Mouse (Mus musculus): Measurements from ENCODE around the gene Tmem17. TPM values are rescaled to one million over a fixed set of nuclear protein-coding genes. Genes with fewer than 3 reads are reported as not detected.

The Tmem17 gene
- total RNA-seq (2021) = 1 to 10 TPM; 1.7 to 2.2 TPM

DNA sequence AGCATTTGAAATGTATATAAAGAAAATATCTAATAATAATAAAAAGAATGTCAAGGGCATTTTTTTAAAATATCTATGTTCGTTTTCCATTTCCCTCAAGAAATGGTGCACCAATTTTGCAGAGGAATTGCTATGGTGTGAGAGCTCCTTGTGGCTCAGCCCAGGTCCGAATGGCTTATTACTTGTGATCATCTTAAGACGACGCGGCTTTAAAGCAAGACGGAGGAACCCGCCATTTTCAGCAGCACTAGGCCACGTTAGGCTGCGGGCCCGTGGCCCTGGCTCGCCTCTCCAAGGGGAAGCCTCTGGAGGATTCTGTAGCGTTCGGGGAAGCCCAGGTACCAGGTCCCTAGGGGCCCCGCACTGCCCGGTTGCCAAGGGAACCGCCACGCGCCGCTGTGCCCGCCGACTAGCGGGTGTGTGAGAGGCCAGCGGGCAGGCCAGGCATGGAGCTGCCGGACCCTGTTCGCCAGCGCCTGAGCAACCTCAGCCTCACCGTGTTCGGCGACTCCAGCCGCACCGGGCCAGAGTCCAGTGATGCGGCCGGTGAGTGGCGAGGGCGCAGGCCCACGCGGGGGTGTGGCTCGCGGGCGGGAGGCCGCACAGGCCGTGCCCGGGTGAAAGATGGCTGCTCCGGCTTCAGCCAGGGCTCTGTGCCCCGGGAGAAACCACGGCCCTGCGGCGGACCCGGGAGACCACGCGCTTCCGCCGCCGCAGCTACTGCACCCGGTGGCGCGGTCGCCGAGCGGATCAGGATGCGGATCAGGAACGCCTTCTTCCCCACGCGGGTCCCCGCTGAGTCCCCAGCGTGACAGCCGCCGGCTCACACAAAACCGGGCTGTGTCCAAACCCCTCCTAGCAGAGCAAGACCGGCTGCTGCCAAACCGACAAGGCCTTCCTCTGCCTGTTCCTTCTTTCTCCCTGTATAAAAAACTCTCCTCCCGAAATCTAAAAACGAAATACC is at the start of gene Tmem17:
Gene Tmem17, plus strand, starts transcription at position 51 of the 964 bp plus-strand sequence.
- intact Hi-C loops (cut with DNase I) = loop anchor here (2.0 to 10.0 kb wide), 4 partner anchors 104 to 745 kb away; partner anchors contain the start of genes Commd1, Gm28048 and Xpo1
- peak; percentile 97 for DNase-seq

DNA sequence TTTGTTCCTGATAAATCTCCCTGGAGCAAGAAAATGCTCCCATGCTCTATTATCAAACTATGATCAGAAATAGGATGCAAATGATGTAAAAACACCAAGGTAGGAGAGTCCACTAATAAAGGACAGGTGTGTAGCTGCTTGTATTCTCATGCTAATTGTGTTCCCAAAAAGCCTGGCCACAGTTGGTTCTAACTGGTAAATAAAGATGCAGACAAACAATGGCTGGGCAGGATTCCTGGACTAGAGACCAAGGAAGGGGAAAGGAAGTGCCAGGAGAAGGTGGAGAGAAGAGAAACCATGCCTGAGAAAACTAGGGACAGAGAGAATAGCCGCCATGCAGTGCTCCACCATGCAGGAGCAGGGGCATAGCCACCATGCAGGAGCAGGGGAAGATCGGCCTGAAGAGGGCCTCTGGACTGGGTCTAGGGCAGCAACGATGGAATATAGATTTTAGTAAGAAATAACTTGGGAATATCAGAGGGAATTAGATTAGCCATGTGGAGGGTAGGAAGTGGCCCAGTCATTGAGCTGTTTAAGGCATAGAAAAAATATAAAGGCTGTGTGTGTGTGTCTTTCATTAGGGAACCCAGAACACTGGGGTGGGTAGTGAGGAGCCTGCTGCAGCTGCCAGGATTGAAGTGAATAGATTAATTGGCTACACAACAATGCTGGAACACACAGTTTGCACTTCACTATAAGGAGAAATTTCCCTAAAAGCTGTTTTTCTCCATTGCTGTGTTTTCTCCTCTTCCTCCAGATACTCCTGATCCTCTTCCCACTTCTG is 31.9 kb upstream of the Tmem17 start:
- intact Hi-C loops (cut with DNase I) = no loop called here
- no peak for DNase-seq

DNA sequence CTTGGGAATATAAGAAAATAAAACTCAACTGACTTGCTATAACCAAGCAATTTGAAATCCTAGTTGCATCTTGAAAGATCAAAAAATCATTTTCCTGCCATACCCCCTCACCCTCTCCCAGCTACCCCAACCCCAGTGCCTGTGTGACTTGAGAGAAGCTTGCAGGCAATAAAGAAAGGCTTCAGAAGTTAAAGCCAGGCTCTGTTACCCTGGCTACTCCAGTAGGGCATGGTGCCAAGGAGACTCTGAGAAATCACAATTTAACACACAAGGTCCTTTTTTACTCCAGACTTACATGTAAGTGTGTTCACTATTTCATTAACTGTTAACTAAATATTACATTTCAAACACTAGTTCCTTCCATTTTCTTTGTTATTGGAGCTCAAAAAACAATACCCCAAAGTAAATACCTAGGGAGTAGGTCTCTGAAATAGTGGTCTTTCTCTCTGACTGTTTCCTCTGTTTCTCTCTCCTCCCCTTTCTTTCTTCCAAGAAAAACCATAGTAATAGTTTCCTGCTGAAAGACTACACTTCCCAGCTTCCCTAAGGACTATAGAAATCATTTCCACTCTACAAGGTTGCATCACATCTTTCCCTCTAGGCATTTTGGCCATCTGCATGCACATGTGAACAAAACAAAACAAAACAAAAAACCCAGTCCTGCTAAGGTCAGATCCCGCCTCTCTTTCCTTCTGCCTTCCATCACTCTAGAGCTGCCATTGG is 30.1 kb upstream of the Tmem17 start:
- intact Hi-C loops (cut with DNase I) = no loop called here
- DNase-seq = no peak

DNA sequence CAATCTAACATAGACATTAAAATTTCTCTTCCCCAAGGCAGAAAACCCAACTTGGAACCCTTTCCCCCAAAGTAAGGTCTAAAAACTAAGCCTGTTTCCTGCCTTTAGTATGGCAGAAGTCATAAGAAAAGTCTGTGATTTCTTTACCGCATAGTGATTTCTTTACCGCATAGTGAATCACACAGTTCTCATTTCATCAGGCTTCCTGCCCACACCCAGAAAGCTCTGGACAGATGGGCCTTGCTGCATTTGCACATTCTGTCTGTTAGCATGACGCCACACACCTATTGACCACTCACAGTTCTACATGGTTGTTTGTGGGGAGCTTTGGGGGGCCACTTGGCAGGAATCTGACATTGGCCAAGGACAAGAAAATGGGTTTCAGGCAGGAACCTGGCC is 29.5 kb upstream of the Tmem17 start:
- intact Hi-C loops (cut with DNase I) = no loop called here
- no peak for DNase-seq

DNA sequence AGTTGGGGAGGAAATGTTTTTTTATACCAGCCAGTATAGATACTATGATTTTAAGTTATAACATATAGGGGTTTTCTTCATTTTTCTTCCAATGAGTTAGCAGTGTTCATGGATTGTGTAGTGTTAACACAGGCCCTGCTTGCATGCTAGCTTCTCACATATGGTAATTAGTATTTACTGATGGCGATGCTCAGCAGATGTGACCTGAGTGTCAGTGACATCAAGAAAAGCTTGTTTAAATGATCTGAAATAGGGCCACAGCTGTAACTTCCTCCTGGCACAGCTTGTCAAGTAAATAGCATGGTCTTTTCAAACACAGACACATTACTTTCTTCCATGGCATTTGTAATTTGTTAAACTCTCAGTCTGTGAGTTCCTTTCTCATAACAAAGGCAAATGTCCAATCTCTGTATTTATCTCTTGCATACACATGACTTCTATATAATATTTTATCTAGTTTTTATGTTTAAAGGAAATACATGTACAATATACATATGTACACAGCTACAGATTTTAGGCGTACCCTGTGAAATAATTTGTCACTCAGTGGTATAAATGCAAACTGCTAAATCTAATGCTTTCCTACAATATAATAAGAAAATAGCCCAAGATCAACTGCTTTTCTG is 18.1 kb upstream of the Tmem17 start:
- intact Hi-C loops (cut with DNase I) = no loop called here
- DNase-seq = no peak

DNA sequence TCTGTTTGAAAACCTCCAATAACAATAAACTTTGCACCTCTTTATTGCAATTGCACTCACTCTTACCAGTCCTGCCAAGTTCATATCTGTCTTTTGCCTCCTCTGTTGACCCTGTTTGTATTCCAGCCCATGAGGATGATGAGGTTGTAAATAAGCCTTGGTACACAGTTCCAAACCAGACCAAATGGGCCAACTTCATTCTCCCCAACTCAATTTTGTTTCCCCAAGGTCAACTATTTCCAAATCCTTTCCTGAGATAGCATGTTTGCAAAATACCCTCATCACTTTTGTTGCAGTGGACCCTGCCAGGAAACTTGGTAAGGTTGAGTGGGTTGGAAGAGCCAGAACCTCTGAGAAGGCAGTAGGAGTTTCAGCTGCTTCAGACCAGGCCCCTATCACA is 16.9 kb upstream of the Tmem17 start:
- no peak for DNase-seq
- intact Hi-C loops (cut with DNase I) = no loop called here

DNA sequence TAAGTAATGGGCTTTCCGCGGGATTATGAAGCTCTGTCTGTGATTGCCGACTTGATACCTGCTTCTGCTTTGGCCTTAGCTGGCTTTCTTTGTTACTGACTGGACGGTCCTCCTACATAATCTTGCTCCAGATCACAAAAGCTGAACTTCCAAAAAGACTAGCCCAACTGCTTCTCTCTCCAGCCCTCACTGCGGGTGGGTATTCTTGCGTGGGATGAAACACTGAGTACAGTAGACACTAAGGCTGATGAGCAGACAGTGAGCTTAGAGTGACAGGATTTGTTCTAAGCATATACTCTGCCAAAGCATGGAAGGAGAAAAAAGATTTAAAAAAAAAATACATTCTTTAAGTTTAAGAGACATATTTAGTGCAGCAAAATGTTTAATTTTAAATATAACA is 12.5 kb upstream of the Tmem17 start:
- intact Hi-C loops (cut with DNase I) = no loop called here
- no peak for DNase-seq

DNA sequence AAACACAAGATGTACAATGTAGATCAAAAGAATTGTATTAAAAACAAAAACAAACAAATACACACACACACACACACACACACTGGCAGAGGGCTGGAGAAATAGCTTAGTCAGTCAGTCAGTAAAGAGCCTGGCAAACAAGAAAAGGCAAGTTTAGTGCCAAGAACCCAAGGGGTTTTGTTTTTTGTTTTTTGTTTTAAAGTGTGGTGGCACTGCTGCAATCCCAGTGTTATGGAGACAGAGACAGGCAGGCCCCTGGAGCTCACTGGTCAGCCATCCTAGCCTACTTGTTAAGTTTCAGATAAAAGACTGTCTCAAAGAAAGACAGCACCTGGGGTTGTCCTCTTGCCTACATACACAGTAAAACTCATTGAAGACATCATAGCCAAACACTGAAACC is 12.0 kb upstream of the Tmem17 start:
- intact Hi-C loops (cut with DNase I) = no loop called here
- DNase-seq = no peak

DNA sequence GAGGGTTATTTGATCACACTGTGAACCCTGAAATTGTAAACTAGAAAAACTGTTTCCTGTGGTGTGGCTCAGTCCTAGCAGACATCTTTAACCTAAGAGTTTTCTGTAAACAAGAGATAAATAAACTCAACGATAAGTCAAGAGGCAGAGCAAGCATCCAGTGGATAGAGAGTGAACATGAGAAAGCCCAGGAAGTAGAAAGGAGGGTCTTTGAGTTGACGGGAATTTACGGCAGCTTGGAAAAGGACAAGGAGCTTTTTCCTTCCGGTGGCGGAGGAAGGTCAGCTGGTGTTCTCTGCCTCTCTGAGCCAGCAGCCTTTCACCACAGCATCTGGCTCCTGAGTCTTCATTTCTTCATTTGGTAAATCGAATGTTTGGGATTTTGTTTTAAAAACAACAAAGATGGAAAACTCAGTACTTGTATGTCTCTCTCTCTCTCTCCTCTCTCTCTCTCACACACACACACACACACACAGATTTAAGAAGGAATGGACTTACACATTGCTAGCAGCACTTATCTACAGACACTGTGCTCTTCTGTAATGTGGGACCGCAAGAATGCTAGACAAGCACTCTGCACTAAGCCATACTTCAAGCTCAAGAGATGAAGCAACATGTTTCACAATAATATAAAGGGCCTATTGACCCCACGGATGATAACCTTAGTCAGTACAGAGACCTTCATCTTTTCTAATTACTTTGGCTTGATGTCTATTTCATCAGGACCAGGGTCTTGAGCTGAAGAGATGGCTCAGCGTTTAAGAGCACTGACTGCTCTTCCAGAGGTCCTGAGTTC is 10.9 kb upstream of the Tmem17 start:
- DNase-seq = no peak

DNA sequence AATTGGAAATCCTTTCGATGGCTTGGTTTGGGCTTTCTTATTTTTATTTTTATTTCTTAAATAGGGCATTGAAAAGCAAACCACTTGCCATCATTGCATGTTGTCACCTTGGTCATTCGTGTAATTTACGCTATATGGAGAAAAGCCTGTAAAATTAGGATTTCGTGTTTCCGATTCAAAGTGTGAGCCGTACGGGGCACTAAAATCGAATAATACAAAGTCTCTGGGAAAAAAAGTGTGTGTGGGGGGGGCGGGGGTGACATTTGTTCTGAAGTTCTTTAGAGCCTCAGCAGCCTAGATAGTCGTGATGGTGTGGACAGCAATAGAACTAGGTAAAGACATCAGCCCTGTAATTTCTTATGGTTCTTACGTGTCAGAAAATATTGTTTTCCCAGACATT is 1.2 kb downstream of the Tmem17 start:
- no peak for DNase-seq

More for the DNA sequence above, 10.9 kb upstream of the Tmem17 start:
- intact Hi-C loops (cut with DNase I) = no loop called here

DNA sequence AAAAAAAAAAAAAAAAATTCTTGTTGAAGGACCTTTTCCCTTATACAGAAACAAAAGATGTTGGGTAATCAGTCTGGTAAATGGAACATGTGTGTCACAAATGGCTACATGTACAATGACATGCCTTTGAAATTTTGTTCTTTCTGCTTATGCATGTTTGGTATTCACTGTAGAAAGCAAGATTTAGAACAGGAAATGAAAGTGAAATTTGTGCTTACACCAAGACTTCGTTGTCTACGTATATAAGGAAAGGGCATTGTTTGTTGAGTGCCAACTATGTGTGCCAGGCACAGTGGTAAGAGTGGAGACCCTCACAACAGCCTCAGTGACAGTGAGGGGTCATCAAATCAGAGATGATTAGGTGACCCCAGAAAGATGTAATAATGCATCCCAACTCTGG is 3.2 kb downstream of the Tmem17 start:
- no peak for DNase-seq
- intact Hi-C loops (cut with DNase I) = loop anchor here (10.0 kb wide), 1 partner anchor 470 kb away; the partner anchor contains the start of genes Commd1 and Gm28048

More for the DNA sequence above, 1.2 kb downstream of the Tmem17 start:
- intact Hi-C loops (cut with DNase I) = loop anchor here (2.0 to 10.0 kb wide), 4 partner anchors 104 to 744 kb away; partner anchors contain the start of genes Commd1, Gm28048 and Xpo1

DNA sequence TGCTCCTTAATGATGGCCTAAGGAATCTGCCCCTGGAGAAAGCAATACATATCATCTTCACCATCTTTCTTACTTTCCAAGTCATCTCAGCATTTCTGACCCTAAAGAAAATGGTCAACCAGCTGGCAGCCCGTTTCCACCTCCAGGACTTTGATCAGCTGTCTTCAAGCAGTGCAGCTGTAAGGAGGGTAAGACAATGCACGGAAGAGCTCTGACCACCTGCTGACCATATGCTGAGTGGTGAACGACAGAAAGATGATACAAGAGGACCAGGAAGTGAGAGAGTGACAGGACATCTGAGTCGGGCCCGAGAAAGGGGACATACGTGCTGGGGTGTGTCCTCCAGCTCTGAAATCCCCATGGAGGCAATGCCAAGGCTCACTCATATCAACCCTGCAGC is 6.6 kb downstream of the Tmem17 start:
- intact Hi-C loops (cut with DNase I) = loop anchor here (10.0 kb wide), 1 partner anchor 466 kb away; the partner anchor contains the start of genes Commd1 and Gm28048
- DNase-seq = no peak

DNA sequence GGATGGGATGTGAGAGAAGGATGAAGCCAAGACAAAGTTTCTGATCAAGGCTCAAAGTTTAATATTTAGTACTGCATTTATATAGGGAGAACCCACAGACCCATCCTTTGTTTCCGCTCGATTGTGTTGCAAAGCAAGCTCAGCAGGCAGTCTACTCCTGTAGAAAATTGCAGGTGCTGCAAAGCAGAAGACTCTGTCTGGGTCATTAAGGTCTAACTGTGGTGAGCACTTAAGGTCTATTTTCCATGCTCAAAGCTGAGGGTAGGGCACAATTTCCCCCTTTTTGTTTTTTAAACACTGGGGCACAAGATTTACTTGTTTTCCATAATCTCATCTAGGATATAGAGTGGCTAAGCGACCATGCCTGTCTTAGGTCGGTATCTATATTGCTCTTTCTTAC is 8.4 kb downstream of the Tmem17 start:
- intact Hi-C loops (cut with DNase I) = no loop called here
- no peak for DNase-seq

DNA sequence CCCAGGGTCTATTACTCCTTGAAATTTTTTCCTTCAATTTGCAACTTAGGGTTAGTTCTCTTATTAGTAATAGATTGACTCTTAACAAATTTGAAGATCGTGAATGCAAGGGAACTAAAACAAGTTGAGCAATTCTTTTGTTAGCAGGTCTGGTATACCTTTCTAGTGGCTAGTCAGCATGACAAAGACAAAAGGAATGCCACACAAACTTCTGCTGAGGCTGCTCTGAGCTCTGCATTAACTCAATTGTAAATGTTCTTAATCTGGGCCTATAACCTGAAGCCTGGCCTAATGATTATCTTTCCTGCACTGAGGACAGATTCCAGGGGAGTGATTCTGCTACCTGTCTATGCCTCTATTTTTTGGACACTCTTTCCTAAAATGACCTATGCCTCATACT is 12.7 kb downstream of the Tmem17 start:
- intact Hi-C loops (cut with DNase I) = no loop called here
- DNase-seq = no peak

DNA sequence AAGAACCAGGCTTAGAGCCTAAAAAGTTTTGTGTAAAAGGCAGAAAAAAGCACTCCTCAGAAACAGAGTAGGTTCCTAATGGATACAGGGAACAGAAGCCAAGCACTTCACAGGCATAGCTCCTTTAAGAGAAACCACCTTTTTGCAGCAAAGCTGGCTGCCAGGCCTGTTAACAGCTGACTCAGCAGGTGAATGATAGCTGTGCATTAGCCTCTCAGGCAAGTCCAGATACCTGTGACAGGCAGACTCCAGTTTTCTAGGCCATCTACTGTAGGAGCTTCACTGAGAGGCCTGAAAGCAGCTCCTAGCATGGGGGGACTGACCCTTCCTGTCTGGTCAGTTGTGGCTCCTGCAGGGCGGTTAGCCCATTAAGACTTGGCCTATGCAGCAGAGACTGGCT is 28.7 kb downstream of the Tmem17 start:
- intact Hi-C loops (cut with DNase I) = no loop called here
- no peak for DNase-seq

DNA sequence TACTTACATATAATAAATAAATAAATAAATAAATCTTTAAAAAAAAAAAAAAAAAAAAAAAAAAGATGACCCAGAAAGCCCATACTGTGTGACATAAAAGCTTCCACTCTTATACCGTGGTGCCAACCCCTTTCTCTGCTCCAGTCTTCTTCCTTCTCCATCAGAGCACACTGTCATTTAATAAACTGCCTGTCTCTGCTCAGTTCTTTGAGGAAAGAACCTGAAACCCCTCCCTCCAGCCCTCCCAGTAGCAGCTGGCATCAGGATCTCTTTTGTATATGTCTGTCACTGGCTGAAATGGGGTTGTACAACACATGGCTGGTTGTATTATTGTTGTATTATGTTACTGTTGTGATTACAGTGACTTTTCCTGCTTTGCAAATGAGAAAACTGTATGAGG is 48.2 kb downstream of the Tmem17 start:
- DNase-seq = no peak
- intact Hi-C loops (cut with DNase I) = no loop called here

DNA sequence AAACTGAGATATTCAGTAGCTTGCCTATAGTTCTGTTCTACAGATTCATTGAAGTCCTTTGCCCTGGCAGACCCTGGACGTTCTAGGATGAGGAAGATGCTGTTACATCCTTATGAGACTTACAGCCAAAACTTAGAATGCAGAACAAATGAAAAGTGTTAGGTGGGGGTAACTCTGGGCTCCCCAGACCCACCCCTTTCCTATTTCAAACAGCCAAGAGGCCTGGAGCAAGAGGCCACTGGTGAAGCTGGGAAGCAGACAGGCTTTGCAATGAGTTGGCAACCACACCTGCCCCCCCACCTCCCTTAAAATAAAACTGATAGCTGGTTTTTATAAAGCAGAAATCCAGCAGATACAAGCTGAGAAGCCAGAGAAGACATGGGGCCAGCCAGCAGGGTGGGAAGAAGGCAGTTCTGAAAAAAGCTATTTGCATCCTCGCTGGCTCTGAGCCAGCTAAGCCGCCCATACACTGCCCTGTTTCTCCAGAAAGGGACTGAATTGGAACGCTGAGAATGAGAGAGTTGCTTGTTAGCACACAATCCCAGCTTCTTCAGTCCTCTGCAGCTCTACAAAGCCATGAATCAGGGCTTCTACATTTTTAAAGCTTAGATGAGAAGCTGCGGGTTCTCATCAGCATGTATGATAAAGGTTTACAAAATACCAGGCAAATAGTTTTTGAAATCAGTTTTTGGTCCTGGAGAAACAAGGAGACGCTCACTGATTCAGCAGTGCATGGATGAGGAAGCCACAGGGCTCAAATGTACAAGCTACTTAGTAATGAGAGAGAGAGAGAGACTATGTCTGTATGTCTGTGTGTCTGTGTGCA is 48.8 kb downstream of the Tmem17 start:
- intact Hi-C loops (cut with DNase I) = no loop called here
- peak; percentile 40 to 56 for DNase-seq

DNA sequence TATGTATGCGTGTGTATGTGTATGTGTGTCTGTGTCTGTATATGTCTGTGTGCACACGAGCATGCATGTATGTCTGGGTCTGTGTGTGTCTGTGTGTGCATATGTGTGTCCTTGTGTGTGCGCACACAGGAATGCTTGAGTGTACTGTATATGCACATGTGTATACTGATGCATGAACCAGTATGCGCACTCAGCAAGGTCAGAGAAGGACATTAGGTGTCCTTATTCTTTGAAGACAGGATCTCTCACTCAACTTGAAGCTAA is 49.4 kb downstream of the Tmem17 start:
- no peak for DNase-seq
- intact Hi-C loops (cut with DNase I) = no loop called here

DNA sequence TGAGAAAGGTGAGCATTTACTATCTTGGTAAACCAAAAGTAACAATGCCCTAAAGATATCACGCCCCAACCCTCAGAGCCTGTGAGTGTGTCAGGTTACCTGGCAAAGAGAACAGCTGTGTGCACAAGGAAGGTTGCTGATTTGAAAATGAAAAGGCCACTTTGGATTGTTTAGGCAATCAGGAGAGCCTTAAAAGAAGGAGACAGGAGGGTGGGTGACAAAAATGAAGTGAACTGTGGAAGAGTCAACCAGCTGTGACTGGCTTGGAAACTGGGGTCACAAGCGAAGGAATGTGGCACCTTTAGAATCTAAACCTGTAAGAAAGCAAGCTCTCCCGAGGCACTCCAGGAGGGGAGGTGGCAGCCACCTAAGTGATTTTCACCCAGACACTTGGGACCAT is 51.8 kb downstream of the Tmem17 start:
- DNase-seq = no peak
- intact Hi-C loops (cut with DNase I) = no loop called here

Measured in heart, postnatal 36 days (tissue).